8 mouse cellular contexts compared by ENCODE assay signal in genomic region chr17:57166800-57167791, GRCm38 (mm10). TPM values are rescaled to one million over a fixed set of nuclear protein-coding genes. Genes with fewer than 3 reads are reported as not detected.
DNase-seq lines count a peak whose midpoint lies in the region; ATAC-seq and TF ChIP-seq lines count a peak whose summit lies in the region.

No protein-coding gene starts in this region.

- peak; percentile 88 for TF ChIP-seq CTCF in G1E (IDR thresholded peaks at IDR 0.05; ENCODE audit: low read depth, low read length)
- TF ChIP-seq CTCF in forebrain, postnatal 0 days (IDR thresholded peaks at IDR 0.05; ENCODE audit: low read depth), result peak; percentile 92
- TF ChIP-seq CTCF in layer of hippocampus, adult 2 months (conservative IDR thresholded peaks at IDR 0.05), result peak; percentile 91

- H3K27me3 ChIP-seq in G1E (ENCODE audit: insufficient read depth, low read length), result no peaks in the 10 kb centered on the region
- H3K27me3 ChIP-seq in forebrain, postnatal 0 days (ENCODE audit: insufficient read depth, low read length), result no peaks in the 10 kb centered on the region
- no peaks in the 10 kb centered on the region for H3K27me3 ChIP-seq in lung, embryonic 15.5 days

- ATAC-seq in G1E (ENCODE audit: extremely low read depth, insufficient number of reproducible peaks, low FRiP score, poor library complexity, severe bottlenecking), result no peak
- ATAC-seq in forebrain, postnatal 0 days, result peak; percentile 92
- peak; percentile 75; the same call in 1 of the 2 replicates for ATAC-seq in lung, embryonic 15.5 days (ENCODE audit: borderline replicate concordance, extremely low read depth, low FRiP score, low TSS enrichment)

- H3K36me3 ChIP-seq in G1E (replicated peaks), result no peaks in the 10 kb centered on the region
- H3K36me3 ChIP-seq in forebrain, postnatal 0 days (ENCODE audit: insufficient read depth), result no peaks in the 10 kb centered on the region
- H3K36me3 ChIP-seq in lung, embryonic 15.5 days, result no peaks in the 10 kb centered on the region

- H3K4me1 ChIP-seq in G1E (ENCODE audit: insufficient read depth, low read depth, low read length), result peaks cover 75% of the 10 kb centered on the region
- no peaks in the 10 kb centered on the region for H3K4me1 ChIP-seq in forebrain, postnatal 0 days (ENCODE audit: insufficient read depth)
- no peaks in the 10 kb centered on the region for H3K4me1 ChIP-seq in lung, embryonic 15.5 days

- peak overlapping the region; percentile 27; the same call in 1 of the 2 replicates for H3K4me3 ChIP-seq in G1E (ENCODE audit: low read depth, low read length)
- H3K4me3 ChIP-seq in forebrain, postnatal 0 days (ENCODE audit: low read depth, low read length), result no peak overlapping the region
- H3K4me3 ChIP-seq in layer of hippocampus, adult 2 months, result no peak overlapping the region
- H3K4me3 ChIP-seq in lung, embryonic 15.5 days, result no peak overlapping the region

- no peak overlapping the region for H3K27ac ChIP-seq in forebrain, postnatal 0 days (ENCODE audit: low read depth, low read length)
- no peak overlapping the region for H3K27ac ChIP-seq in layer of hippocampus, adult 2 months
- H3K27ac ChIP-seq in lung, embryonic 15.5 days, result no peak overlapping the region

- H3K9me3 ChIP-seq in G1E (replicated peaks), result no peaks in the 10 kb centered on the region
- H3K9me3 ChIP-seq in forebrain, postnatal 0 days (ENCODE audit: low read length), result no peaks in the 10 kb centered on the region
- no peaks in the 10 kb centered on the region for H3K9me3 ChIP-seq in lung, embryonic 15.5 days

- DNase-seq in G1E (ENCODE audit: low spot score), result peak; percentile 55
- peak; percentile 87 to 94 for DNase-seq in cerebellum, adult 18-20 months
- DNase-seq in forebrain, postnatal 0 days, result peak; percentile 89
- DNase-seq in heart, postnatal 4 days, result peak; percentile 94
- peak; percentile 83 to 94 for DNase-seq in layer of hippocampus, adult 2 months (ENCODE audit: low spot score in 2 of 2)
- DNase-seq in ovary, postnatal 10 days (ENCODE audit: low spot score), result peak; percentile 76
- DNase-seq in thymus, postnatal 0 days (ENCODE audit: low spot score), result peak; percentile 73

- WGBS in forebrain, postnatal 0 days, result 18% methylated on average over 11 of the region's 11 CpGs
- 14% methylated on average over 11 of the region's 11 CpGs for WGBS in lung, embryonic 15.5 days

- no peak overlapping the region for H3K4me2 ChIP-seq in forebrain, postnatal 0 days (ENCODE audit: low read depth)
- no peak overlapping the region for H3K4me2 ChIP-seq in lung, embryonic 15.5 days

- H3K9ac ChIP-seq in forebrain, postnatal 0 days, result no peak overlapping the region
- no peak overlapping the region for H3K9ac ChIP-seq in lung, embryonic 15.5 days

RNA-seq across cellular contexts. Expression of gene Cd70, which starts 17.5 kb away (rescaled TPM):
- not detected in 2 replicates for total RNA-seq in G1E (2014; fragmentation: Nextera tagmentation)
- total RNA-seq in G1E (2017), result not detected in 2 replicates
- polyA plus RNA-seq in G1E (2012), result not detected in 2 replicates
- total RNA-seq in forebrain, postnatal 0 days (2014; rRNA removed), result 1.3 TPM in 1 of 2 replicates, not detected in the other
- polyA plus RNA-seq in forebrain, postnatal 0 days (2015; fragmentation: Nextera tagmentation; extraction: Ambion mirVana), result 0.47 and 0.69 TPM in 2 replicates
- total RNA-seq in heart, postnatal 4 days (2021), result not detected
- total RNA-seq in layer of hippocampus, adult 2 months (2021), result not detected
- polyA plus RNA-seq in lung, embryonic 15.5 days (2015; fragmentation: Nextera tagmentation; extraction: Ambion mirVana), result not detected in 2 replicates
- polyA plus RNA-seq in thymus, postnatal 0 days (2015; fragmentation: Nextera tagmentation; extraction: Ambion mirVana), result 1.7 and 1.9 TPM in 2 replicates

RNA-seq across cellular contexts. Expression of gene Tnfsf14, which starts 26.9 kb away (rescaled TPM):
- total RNA-seq in G1E (2014; fragmentation: Nextera tagmentation) (not detected in 2 replicates), G1E (2017) (0.55 and 0.81 TPM in 2 replicates)
- 0.05 and 0.12 TPM in 2 replicates for polyA plus RNA-seq in G1E (2012)
- not detected in 2 replicates for total RNA-seq in forebrain, postnatal 0 days (2014; rRNA removed)
- not detected in 2 replicates for polyA plus RNA-seq in forebrain, postnatal 0 days (2015; fragmentation: Nextera tagmentation; extraction: Ambion mirVana)
- not detected for total RNA-seq in heart, postnatal 4 days (2021)
- total RNA-seq in layer of hippocampus, adult 2 months (2021), result not detected
- 0.33 and 0.36 TPM in 2 replicates for polyA plus RNA-seq in lung, embryonic 15.5 days (2015; fragmentation: Nextera tagmentation; extraction: Ambion mirVana)
- 3.4 and 4.7 TPM in 2 replicates for polyA plus RNA-seq in thymus, postnatal 0 days (2015; fragmentation: Nextera tagmentation; extraction: Ambion mirVana)
